Mouse (Mus musculus) liver, postnatal 0 days (tissue): ENCODE results near the gene Sik1.

Experiments
- CTCF ChIP-seq: sonication (generic); IDR thresholded peaks from 2 replicates; pipeline ENCODE4 v1.5.1; 2016; ENCODE audit warnings: antibody characterized with exemption, low read depth
- EP300 ChIP-seq: IDR thresholded peaks from 2 replicates; pipeline ENCODE4 v1.6.1; 2016; ENCODE audit warnings: antibody characterized with exemption, low read depth, mild to moderate bottlenecking

DNA sequence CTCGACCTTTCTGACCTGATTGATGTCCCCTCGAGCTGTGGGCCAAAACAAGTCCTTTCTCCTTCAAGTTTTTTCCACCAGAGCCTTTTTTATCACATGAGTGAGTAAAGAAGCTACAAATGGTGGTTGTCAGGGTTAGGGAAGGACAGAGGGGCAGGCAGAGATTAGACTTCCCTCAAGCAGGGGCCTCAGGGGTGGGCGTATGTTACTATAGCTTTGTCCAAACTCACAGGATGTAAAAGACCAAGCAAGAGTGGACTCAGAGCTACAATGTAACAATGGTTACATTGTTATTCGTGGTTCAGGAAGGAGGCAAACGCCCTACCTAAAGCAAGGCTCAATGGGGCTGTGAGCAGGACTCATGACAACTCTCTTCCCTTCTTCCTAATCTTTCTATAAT lies 43.3 kb upstream of the Sik1 start:
- TF ChIP-seq CTCF, result no peak
- TF ChIP-seq EP300, result no peak
